Mouse (Mus musculus) right cerebral cortex, postnatal 25 days (tissue): Measurements from ENCODE around the gene Mypop.
A peak's percentile ranks its signal among the peaks of the same experiment; 100 is the strongest.

Experiments
- DNase-seq: peaks from one replicate; pipeline ENCODE4 v3.0.0; 2022

Mypop gene

DNA sequence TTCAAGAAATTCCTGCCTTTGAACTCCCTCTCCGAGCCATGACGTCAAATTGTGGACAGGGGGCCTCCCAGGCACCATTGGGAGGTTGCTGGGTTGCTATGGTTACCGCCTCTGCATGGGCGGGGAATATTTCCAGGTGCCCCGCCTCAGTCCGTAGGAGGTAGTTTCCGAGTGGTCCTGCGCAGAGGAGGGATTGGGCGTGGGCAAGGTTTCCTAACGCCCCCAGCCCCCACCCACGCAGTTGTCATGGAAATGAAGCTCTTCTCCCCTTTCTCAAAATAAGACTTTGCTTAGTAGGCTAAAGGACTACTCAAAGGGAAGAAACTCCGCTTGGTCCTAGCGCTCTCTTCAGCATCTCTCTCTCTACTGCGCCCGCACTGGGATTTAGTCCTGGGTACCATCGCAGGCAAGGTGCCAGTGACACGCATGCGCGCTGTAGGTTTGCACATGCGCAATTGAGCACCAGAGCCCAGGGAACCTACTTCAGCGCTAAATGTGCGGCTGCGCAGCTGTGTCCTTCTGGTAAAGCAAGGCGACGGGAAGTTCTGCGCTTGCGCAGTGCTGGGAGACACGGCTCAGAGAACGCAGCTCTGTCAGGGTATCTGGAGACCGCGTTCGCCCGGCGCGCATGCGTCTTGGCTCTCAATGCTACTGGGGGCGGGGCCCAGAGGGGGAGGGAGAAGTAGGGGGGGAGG is at the start of gene Mypop:
Mypop (plus strand) TSS at position 645 of the 695 bp plus-strand sequence.
- DNase-seq = peak; percentile 100

DNA sequence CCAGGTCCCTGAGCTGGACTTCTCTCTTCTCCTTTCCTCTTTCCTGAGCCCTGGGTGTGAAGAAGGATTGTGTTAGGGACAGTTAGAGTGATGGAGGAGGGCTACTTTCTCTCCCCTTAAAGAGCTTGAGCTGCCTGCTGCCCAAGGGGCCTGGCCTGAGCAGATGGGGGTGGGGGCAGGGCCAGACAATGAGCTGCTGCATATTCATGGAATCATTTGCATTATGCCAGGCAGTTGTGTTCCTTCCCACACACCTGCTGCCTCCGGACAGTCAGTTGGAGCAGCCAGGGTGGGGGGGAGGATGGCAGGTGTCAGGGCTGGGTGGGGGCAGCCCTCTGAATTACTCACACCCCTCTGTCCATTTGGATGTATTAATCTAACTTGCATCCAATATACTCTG is 48.7 kb upstream of the Mypop start:
- no peak for DNase-seq

DNA sequence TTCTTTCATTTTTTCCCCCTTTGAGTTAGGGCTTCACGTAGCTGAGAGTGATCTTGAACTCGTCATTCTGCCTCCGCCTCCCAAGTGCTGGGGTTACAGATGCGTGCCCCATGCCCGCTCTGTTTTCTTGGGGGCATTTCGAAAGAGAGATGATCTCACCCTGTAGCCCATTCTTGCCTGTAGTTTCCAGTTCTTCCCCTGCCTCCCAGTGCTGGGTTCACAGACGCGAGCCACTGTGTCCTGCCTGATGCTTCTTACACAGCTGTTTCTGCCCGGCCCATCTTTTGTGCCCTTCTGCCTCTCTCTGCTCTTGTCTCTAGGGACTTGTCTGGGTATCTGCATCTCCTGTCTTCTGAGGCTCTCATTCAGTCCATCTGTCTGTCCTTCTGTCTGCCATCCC is 48.2 kb upstream of the Mypop start:
- DNase-seq = no peak

DNA sequence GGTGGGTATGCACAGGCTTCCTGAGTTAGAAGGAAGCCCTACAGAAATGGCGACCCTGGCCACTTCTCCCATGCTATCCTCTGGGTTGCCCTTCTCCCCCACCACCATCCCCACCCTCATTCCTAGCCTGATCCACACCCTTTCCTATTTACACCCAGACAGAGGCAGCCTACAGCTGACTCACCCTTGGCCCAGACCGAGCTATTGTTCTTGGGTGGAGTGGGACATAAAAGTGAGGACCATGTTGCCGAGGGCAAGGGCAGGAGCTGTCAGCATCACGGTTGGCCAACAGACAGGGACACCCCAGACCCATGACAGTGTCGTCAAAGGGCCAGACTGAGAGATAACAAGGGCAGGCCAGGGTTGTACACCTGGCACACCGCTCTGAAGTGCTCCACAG is 42.9 kb upstream of the Mypop start:
- no peak for DNase-seq

GRCm38 (mm10) chr7:18949781-18950522 is 41.1 kb upstream of the Mypop start:
- DNase-seq = no peak

GRCm38 (mm10) chr7:18950523-18951315 is 40.3 kb upstream of the Mypop start:
- no peak for DNase-seq

- DNase-seq = no peak
Measured at GRCm38 (mm10) chr7:18951397-18951796, 39.6 kb upstream of the Mypop start.

GRCm38 (mm10) chr7:18957569-18958383 is 33.3 kb upstream of the Mypop start:
- peak; percentile 62 for DNase-seq

DNA sequence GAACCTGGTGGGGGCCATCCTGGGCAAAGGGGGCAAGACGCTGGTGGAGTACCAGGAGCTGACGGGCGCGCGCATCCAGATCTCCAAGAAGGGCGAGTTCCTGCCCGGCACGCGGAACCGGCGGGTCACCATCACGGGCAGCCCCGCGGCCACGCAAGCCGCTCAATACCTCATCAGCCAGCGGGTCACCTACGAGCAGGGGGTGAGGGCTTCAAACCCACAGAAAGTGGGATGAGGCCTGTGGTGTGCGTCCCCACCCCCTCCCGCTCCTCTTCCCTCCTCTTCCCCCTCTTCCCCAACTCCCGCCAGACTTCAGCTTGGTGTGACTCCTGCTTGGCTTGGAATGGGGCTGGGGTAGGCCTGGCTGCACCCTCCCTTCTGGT is 32.7 kb upstream of the Mypop start:
- DNase-seq = no peak

DNA sequence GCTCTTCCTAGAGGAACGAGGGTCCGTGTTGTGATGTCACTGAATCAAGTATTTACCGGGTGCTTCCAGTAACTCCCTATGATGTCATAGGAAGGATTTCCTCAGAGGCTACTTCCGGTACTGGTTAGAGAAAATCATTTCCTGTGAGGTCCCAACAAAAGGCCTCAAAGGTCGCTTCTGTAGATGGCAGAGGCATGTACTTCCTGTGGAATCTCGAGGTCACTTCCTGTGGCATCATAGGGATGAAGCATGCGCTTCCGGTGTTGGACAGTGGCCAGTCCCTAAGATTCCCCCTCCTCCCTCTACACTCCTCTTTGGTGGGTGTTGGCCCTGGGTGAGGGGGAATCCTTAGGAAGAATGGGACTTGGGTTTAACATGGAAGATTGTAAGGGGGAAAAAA is 31.6 kb upstream of the Mypop start:
- DNase-seq = no peak

GRCm38 (mm10) chr7:18962171-18962792 is 28.8 kb upstream of the Mypop start:
- DNase-seq = no peak

GRCm38 (mm10) chr7:18962795-18963194 is 28.2 kb upstream of the Mypop start:
- DNase-seq = no peak

- DNase-seq = no peak
Measured at GRCm38 (mm10) chr7:18963294-18963843, 27.7 kb upstream of the Mypop start.

- DNase-seq = no peak
Measured at GRCm38 (mm10) chr7:18965312-18965711, 25.7 kb upstream of the Mypop start.

DNA sequence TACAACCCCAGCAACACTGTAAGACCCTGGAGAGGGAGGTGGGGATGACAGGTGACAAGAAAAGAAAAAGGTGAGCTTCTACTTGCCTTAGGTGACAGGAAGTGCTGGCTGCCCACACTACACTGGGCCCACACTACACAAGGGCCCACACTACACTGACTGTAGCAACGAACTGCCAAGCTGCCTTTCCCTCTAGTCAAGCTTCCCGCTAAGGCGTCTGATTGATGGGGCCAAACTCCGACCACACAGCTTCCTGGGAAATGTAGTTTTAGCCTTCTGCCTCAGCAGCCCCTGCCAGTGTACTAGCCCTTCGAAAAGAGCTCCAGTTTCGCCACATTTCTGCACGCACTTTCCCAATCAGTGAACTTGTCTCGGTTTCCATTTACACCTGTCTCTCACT is 23.4 kb upstream of the Mypop start:
- no peak for DNase-seq

DNA sequence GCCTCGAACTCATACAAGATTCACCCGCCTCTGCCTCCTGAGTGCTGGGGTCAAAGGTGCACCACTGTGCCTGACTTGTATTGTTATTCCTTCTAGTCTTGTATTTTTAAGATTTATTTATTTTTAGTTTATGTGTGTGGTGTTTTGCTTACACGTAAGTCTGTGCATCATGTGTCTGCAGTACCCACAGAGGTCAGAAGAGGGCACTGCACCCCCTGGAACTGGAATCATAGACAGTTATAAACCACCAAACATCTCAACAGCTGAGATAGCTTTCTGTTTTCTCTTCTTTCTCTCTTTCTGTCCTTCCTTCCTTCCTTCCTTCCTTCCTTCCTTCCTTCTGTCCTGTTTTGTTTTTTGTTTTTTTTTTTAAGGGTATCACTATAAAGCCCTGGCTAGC is 20.1 kb upstream of the Mypop start:
- DNase-seq = no peak

DNA sequence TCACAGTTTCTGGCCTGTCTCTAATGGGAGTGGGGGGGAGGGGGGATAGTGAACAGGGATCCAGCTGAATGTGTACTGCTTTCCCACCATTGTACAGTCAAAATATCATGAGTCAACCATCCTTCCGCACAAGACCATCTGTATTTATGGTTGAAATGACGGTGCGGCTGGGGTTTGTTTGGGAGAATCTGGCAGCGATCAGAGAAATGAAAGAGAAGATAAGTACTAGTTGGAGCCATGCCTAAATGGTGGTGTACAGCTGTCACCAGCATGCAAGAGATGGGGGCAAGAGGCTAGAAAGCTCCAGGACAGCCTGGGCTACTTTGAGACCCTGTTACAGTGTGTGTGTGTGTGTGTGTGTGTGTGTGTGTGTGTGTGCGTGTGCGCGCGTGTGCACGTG is 12.7 kb upstream of the Mypop start:
- no peak for DNase-seq

DNA sequence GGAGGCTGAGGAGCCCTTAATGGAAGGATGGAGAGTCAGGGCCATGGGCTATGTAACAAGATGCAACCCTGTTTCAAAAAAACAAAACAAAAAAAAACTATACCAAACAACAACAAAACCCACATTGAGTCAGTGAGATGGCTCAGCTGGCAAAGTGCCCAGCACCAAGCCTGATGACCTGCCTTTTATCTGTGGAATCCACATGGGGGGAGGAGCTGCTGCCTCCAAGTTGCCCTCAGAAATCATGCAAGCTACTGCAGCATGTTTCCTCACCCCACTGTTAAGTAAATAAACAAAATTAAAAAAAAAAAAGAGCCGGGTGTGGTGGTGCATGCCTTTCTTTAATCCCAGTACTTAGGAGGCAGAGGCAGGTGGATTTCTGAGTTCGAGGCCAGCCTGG is 4.5 kb upstream of the Mypop start:
- no peak for DNase-seq

DNA sequence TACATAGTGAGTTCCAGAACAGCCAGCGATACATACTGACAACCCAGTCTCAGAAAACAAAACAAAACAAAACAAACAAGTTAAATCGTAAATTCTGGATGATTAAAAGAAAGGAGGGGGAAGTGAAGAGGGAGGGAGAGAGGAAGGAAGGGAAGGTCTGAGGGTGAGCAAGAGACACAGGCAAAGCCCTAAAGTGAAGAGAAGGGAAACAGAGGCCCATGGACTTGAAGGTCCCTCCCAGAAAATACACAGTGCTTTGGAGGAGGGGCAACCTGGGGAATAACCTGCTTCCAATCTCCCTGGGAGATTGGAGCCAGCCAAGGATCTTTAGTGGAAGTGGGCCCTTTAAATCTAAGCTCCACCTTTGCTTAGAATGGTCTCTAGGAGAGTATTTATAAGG is 3.9 kb upstream of the Mypop start, which contains the start of gene Nanos2:
Nanos2 (plus strand) TSS at position 301 of the 400 bp plus-strand sequence.
- DNase-seq = no peak

GRCm38 (mm10) chr7:18987747-18988146 is 3.3 kb upstream of the Mypop start:
- no peak for DNase-seq

DNA sequence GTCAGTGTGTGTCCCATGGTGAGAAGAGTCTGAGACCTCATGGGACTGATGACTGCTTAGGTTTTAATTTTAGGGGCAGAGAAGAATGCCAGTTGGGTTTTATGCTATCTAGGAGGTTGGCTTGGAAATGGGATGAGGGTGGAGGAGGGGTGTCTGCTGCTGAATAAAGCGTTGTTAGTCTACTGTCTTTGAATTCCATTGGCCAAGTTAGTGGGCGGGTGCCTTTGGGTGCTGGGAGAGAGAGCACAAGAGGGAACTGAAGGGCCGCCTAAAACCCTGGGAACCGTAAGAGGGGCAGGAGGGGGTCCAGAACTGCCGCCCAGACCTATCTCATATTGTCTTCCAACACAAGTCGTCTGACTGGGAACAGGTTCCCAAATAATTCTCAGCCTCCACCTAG is 2.3 kb upstream of the Mypop start:
- no peak for DNase-seq

GRCm38 (mm10) chr7:18989995-18990394 is 1.1 kb upstream of the Mypop start:
- peak; percentile 19 for DNase-seq
